Mouse (Mus musculus) liver, postnatal 0 days (tissue): ENCODE data around the gene Fbxw10.

Experiments
- CTCF ChIP-seq: sonication (generic); IDR thresholded peaks from 2 replicates; pipeline ENCODE4 v1.5.1; 2016; ENCODE audit warnings: antibody characterized with exemption, low read depth
- EP300 ChIP-seq: IDR thresholded peaks from 2 replicates; pipeline ENCODE4 v1.6.1; 2016; ENCODE audit warnings: antibody characterized with exemption, low read depth, mild to moderate bottlenecking

DNA sequence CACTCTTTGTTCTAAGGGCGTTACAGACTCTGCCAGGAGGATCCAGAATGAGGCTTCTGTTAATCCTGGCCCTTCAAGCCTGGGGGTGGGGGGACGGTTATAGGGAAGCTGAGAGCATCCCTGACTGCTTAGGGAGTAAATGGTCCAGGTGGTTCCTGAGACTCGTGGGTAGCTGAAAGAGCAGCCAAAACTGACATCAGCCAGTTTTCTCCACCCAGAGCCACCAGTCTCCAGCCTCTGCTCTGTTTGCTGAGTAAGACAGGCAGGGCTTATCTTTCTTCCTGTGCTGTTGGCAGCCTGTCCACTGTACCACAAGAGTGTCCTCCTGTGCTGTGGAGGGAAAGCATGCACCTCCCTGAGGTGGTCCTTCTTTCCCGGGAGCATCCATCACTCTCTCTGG is 32.2 kb upstream of the Fbxw10 start:
- TF ChIP-seq CTCF = no peak
- no peak for TF ChIP-seq EP300
